Mouse (Mus musculus) liver (tissue): ENCODE data around the gene Foxo1.

Experiments
- DNase-seq: peaks from one replicate; pipeline ENCODE4 v3.0.0-alpha.2; 2020; ENCODE audit warnings: mixed read lengths

The Foxo1 gene

DNA sequence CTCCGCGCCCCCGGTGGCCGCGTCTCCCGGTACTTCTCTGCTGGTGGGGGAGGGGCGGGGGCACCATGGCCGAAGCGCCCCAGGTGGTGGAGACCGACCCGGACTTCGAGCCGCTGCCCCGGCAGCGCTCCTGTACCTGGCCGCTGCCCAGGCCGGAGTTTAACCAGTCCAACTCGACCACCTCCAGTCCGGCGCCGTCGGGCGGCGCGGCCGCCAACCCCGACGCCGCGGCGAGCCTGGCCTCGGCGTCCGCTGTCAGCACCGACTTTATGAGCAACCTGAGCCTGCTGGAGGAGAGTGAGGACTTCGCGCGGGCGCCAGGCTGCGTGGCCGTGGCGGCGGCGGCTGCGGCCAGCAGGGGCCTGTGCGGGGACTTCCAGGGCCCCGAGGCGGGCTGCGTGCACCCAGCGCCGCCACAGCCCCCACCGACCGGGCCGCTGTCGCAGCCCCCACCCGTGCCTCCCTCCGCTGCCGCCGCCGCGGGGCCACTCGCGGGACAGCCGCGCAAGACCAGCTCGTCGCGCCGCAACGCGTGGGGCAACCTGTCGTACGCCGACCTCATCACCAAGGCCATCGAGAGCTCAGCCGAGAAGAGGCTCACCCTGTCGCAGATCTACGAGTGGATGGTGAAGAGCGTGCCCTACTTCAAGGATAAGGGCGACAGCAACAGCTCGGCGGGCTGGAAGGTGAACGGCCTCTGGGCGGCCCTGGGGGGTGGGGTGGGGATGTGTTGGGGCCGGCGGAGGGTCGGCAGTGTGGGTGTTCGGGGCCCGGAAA, 789 bp downstream of the Foxo1 start:
- DNase-seq = peak; percentile 40

DNA sequence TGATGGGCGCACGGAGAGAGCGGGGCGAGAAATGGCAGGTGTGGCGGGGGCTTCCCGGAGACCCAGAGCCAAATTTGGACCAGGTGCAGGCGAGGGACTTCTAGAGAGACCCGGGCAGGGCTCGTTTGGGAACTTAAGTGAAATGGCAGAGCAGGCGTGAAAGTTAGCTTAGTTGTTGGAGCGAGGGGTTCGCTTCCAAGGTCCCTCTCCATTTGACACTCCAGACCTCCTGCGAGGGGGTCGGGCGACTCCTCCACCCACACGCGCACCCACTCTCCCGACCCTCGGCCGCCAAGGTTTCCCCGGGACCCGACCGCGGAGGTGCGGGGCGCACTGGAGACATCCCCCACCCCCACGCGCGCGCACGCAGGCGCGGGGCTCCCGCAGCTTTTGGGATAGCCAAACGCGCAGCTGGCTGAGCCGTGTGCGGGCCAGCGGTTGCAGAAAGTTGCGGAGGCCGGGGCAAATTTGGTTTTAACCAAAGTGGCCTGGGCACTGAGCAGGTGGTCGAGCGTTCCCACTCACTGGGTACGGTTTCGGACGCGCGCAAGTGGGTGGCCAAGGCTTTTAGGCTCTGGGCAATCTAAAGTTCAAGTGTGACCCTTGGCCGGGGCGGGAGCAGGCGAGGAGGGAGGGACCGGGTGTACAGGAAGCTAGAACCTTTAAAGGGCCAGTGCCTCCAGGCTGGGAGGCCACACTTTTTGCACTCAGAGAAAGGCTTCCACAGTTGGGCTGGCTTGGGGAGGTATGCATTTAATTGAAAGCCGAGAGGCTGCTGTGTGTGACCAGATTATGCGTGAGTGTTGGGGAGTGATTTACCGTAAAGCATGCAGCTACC, 1.6 kb downstream of the Foxo1 start:
- peak; percentile 70 for DNase-seq

- DNase-seq = no peak
Observed at GRCm38 (mm10) chr3:52270511-52270910, 2.4 kb downstream of the Foxo1 start.

- DNase-seq = no peak
Observed at GRCm38 (mm10) chr3:52271376-52271775, 3.2 kb downstream of the Foxo1 start.

- DNase-seq = no peak
Observed at GRCm38 (mm10) chr3:52272376-52272865, 4.3 kb downstream of the Foxo1 start.

GRCm38 (mm10) chr3:52274475-52274874, 6.3 kb downstream of the Foxo1 start:
- no peak for DNase-seq

GRCm38 (mm10) chr3:52275037-52275555, 7.0 kb downstream of the Foxo1 start:
- DNase-seq = no peak

GRCm38 (mm10) chr3:52280681-52281080, 12.5 kb downstream of the Foxo1 start:
- no peak for DNase-seq

DNA sequence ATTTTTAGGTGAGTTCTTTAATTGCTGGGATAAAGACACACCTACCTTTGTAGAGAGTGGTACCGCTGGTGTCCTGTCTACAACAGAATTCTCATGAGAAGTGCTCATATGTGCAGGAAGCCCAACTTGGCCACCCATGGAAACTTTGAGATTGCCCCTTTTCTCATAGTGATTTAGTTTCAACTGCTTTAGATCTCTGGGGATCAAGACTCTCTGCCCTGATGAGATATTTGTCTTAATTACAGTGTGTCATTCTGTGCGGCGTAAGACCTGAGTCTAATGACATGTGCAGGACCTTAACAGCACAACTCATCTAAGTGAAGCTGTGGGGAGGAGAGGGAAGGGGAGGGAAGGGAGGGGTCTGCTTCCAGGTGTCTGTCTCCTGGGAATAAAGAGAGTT, 13.7 kb downstream of the Foxo1 start:
- no peak for DNase-seq

DNA sequence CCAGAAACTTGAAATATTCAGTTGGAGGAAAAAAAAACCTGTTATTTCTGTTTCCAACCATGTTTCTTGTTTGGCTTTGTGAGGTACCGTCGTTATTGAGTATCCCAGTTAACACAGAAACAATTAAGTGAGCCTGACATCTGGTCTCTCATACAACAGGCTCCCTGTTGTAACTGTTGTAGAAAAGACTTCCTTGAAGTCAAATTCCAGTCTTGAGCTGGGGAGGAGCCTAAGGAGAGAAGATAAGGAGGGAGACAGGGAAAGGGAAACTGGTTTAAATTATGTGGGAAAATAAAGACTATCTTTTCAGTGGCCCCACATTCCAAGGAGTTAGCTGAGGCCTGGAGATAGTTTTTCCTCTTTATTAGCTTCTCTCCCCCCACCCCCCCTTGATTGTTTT, 14.2 kb downstream of the Foxo1 start:
- DNase-seq = no peak

- DNase-seq = no peak
Observed at GRCm38 (mm10) chr3:52283521-52283920, 15.4 kb downstream of the Foxo1 start.

- no peak for DNase-seq
Observed at GRCm38 (mm10) chr3:52290811-52291210, 22.7 kb downstream of the Foxo1 start.

- no peak for DNase-seq
Observed at GRCm38 (mm10) chr3:52292498-52292897, 24.4 kb downstream of the Foxo1 start.

GRCm38 (mm10) chr3:52293946-52294345, 25.8 kb downstream of the Foxo1 start:
- DNase-seq = no peak

DNA sequence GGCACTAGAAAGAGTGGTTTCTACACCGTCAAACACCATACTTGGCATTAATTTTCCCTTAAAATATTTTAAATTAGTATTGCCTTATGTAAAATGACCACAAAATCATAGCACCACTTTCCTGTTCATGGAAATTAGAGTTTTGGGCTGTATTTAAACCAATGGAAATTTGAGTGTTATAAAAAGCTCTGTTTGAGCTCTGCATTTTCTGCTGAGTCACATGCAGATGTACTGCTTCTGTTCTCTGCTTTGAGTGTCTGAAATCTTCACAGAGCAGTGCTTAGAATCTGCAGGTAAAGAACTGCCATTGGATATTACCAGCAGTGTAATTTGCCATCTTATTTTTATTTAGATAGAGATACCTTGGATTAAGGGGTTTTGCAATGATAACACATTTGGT, 27.6 kb downstream of the Foxo1 start:
- no peak for DNase-seq

DNA sequence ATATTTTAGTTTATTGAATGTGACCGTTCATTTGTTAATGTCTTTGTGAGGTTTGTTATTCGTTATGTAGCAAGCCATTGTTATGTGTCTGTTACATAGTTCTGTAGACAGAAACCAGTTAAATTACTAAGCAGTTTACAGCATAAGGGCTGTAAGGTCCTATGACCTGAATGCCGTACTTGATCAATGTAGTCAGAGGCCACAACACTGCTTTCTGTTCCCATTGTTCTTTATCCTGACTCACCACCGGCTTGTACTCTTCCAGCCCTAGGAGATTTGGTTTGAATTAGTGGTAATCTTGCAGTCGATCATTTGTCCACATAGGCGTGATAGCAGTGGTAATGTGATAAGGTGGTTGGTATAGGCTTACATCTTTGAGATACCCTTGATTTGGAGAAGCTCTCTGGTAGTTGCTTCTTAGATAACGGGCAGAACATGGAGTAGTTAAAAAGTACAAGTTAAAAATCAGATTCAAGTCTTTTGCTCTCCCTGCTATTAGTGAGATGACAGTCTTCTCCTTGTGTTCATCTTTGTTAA, 28.2 kb downstream of the Foxo1 start:
- no peak for DNase-seq

GRCm38 (mm10) chr3:52297291-52298018, 29.3 kb downstream of the Foxo1 start:
- no peak for DNase-seq

DNA sequence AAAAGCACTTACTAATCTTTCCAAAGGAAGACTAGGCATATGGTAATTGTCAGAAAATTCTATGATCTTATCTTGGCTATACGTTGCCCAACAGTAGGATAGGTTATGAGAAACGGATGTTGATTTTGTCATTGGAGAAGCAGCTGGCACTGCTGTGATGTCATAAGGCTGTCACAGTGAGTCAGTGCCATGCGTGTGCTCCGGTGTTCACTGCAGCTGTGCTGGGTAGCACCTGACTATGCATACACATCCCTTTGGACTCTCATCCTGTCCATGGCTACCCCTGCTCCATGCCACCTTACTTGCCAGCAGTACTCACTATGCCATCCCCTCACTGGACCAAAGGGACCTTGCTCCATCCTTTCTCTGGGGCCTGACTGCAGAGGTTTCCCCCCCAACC, 30.5 kb downstream of the Foxo1 start:
- no peak for DNase-seq

DNA sequence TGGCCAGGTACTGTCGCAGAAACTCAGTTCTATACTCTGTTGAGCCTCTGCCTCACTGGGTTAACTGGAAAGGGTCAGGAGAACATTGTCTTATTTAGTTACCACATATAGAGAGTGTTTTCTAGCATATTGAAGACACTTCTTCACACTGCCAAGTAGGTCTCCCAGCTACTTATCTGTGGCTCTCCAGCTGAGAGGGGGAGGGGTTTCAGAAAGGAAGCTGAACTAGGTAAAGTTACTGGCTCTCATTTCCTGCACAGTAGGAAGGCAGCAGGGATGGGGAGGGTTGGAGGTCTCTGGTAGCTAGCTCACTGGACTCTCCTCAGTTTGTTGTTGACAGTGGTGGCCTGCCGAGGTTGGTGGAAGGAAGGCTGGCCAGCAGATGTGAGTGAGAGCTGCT, 31.2 kb downstream of the Foxo1 start:
- no peak for DNase-seq

DNA sequence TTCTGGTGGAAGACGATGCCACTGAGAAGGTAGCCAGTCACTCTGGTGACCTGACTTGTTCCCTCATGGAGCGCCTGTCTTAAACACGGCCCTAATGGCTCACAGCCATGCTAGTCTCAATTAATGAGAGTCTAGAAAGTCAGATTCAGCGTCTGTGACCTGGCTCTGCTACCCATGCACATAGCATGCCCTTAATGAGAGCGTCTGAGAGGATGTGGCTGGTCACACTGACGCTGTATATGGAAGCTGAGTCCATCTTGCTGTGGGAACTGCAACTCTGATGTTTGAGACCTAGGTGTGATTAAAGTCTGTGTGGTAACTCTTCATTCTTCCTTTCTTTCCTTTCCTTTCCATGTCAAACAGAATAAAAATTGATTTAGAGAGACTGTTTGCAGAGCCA, 32.4 kb downstream of the Foxo1 start:
- no peak for DNase-seq

GRCm38 (mm10) chr3:52303301-52303700, 35.2 kb downstream of the Foxo1 start:
- no peak for DNase-seq

GRCm38 (mm10) chr3:52308586-52309321, 40.6 kb downstream of the Foxo1 start:
- no peak for DNase-seq
